Mouse (Mus musculus): ENCODE measurements at regions not wholly inside any gene's neighbourhood (a gene's known extent, or its start where the extent isn't known, plus 50 kb on each side); places are given as distances from the start of the nearest gene placed in this dataset.

GRCm38 (mm10) chr3:103408724-103409123 lies 129.6 kb downstream of the Trim33 start:
- in situ Hi-C loops (cut with MboI, MseI) = no loop called here

GRCm38 (mm10) chr3:103412247-103412646 lies 133.2 kb downstream of the Trim33 start:
- in situ Hi-C loops (cut with MboI, MseI) = no loop called here

GRCm38 (mm10) chr3:103415051-103415695 lies 136.1 kb downstream of the Trim33 start:
- in situ Hi-C loops (cut with MboI, MseI) = no loop called here

GRCm38 (mm10) chr3:103416296-103416695 lies 137.2 kb downstream of the Trim33 start:
- in situ Hi-C loops (cut with MboI, MseI) = no loop called here

GRCm38 (mm10) chr3:103417781-103418180 lies 138.7 kb downstream of the Trim33 start:
- in situ Hi-C loops (cut with MboI, MseI) = no loop called here

GRCm38 (mm10) chr3:103419761-103420620 lies 140.9 kb downstream of the Trim33 start:
- in situ Hi-C loops (cut with MboI, MseI) = no loop called here

GRCm38 (mm10) chr3:103420621-103421274 lies 141.7 kb downstream of the Trim33 start:
- in situ Hi-C loops (cut with MboI, MseI) = no loop called here

- in situ Hi-C loops (cut with MboI, MseI) = no loop called here
Observed at GRCm38 (mm10) chr3:103421275-103421621, 142.2 kb downstream of the Trim33 start.

- in situ Hi-C loops (cut with MboI, MseI) = no loop called here
Observed at GRCm38 (mm10) chr3:103422806-103423205, 143.7 kb downstream of the Trim33 start.

- in situ Hi-C loops (cut with MboI, MseI) = no loop called here
Observed at GRCm38 (mm10) chr3:103423290-103423689, 144.2 kb downstream of the Trim33 start.

- in situ Hi-C loops (cut with MboI, MseI) = no loop called here
Observed at GRCm38 (mm10) chr3:103425812-103426430, 146.8 kb downstream of the Trim33 start.

GRCm38 (mm10) chr3:103429227-103429788 lies 145.7 kb upstream of the Syt6 start:
- in situ Hi-C loops (cut with MboI, MseI) = no loop called here

- in situ Hi-C loops (cut with MboI, MseI) = no loop called here
Observed at GRCm38 (mm10) chr3:103430131-103430530, 144.9 kb upstream of the Syt6 start.

- in situ Hi-C loops (cut with MboI, MseI) = no loop called here
Observed at GRCm38 (mm10) chr3:103432254-103432653, 142.8 kb upstream of the Syt6 start.

- in situ Hi-C loops (cut with MboI, MseI) = no loop called here
Observed at GRCm38 (mm10) chr3:103436902-103437603, 138.0 kb upstream of the Syt6 start.

GRCm38 (mm10) chr3:103438791-103439354 lies 136.2 kb upstream of the Syt6 start:
- in situ Hi-C loops (cut with MboI, MseI) = no loop called here

- in situ Hi-C loops (cut with MboI, MseI) = no loop called here
Observed at GRCm38 (mm10) chr3:103443247-103443646, 131.8 kb upstream of the Syt6 start.

GRCm38 (mm10) chr3:103445852-103446251 lies 129.2 kb upstream of the Syt6 start:
- in situ Hi-C loops (cut with MboI, MseI) = no loop called here

GRCm38 (mm10) chr3:103449851-103450250 lies 125.2 kb upstream of the Syt6 start:
- in situ Hi-C loops (cut with MboI, MseI) = no loop called here

GRCm38 (mm10) chr3:103451971-103452370 lies 123.1 kb upstream of the Syt6 start:
- in situ Hi-C loops (cut with MboI, MseI) = no loop called here

- in situ Hi-C loops (cut with MboI, MseI) = no loop called here
Observed at GRCm38 (mm10) chr3:103463760-103464159, 111.3 kb upstream of the Syt6 start.
